22 mouse cellular contexts compared by ENCODE assay signal in genomic region chr4:34637851-34638250, GRCm38 (mm10).
"Had no signal": no experiment of that assay in that cellular context is flagged by ENCODE, and none has a peak within 500 bp of the region (broad histone marks: within the 10 kb centered on the region; RNA-seq: fewer than 3 reads in every experiment).

No protein-coding gene starts in this region.

- ATAC-seq: intestine, embryonic 16.5 days; liver, embryonic 12.5 days; midbrain, embryonic 13.5 days had no signal

- H3K27ac ChIP-seq: kidney, postnatal 0 days; limb, embryonic 10.5 days; limb, embryonic 13.5 days; liver, embryonic 12.5 days; liver, embryonic 15.5 days; lung, embryonic 15.5 days; midbrain, embryonic 10.5 days; midbrain, embryonic 13.5 days; stomach, embryonic 15.5 days had no signal

- H3K9me3 ChIP-seq: limb, embryonic 10.5 days; limb, embryonic 13.5 days; liver, embryonic 12.5 days; liver, embryonic 15.5 days; lung, embryonic 15.5 days; midbrain, embryonic 10.5 days; midbrain, embryonic 13.5 days; stomach, embryonic 15.5 days had no signal

- H3K4me3 ChIP-seq: limb, embryonic 10.5 days; limb, embryonic 13.5 days; liver, embryonic 12.5 days; liver, embryonic 15.5 days; lung, embryonic 15.5 days; megakaryocyte, embryonic 14.5 days; midbrain, embryonic 10.5 days; midbrain, embryonic 13.5 days; stomach, embryonic 15.5 days had no signal

- DNase-seq: kidney, adult 18-20 months; kidney, adult 9 months; kidney, postnatal 25 days; liver; lung, adult 18-20 months; lung, postnatal 10 days; lung, postnatal 36 days; right cerebral cortex, adult 18-20 months; right cerebral cortex, postnatal 14 days; right cerebral cortex, postnatal 4 days; thymus, postnatal 25 days had no signal

- H3K4me1 ChIP-seq: limb, embryonic 10.5 days; limb, embryonic 13.5 days; liver, embryonic 12.5 days; liver, embryonic 15.5 days; lung, embryonic 15.5 days; megakaryocyte, embryonic 14.5 days; midbrain, embryonic 10.5 days; midbrain, embryonic 13.5 days; stomach, embryonic 15.5 days had no signal

- H3K9ac ChIP-seq: limb, embryonic 13.5 days; liver, embryonic 12.5 days; liver, embryonic 15.5 days; lung, embryonic 15.5 days; midbrain, embryonic 13.5 days; stomach, embryonic 15.5 days had no signal

- H3K4me2 ChIP-seq: limb, embryonic 13.5 days; liver, embryonic 12.5 days; liver, embryonic 15.5 days; lung, embryonic 15.5 days; midbrain, embryonic 13.5 days; stomach, embryonic 15.5 days had no signal

- H3K27me3 ChIP-seq: limb, embryonic 13.5 days; liver, embryonic 12.5 days; liver, embryonic 15.5 days; lung, embryonic 15.5 days; megakaryocyte, embryonic 14.5 days; midbrain, embryonic 13.5 days; stomach, embryonic 15.5 days had no signal
